Mouse (Mus musculus) testis, postnatal 14 days (tissue): ENCODE measurements at regions not wholly inside any gene's neighbourhood (a gene's known extent, or its start where the extent isn't known, plus 50 kb on each side); places are given as distances from the start of the nearest gene placed in this dataset.

Experiments
- DNase-seq: peaks from one replicate; pipeline ENCODE4 v3.0.0; 2021; ENCODE audit warnings: low spot score

- DNase-seq, result no peak
These were observed 58.9 kb downstream of the Olfr267 start for GRCm38 (mm10) chr4:58728641-58729040.

- no peak for DNase-seq
These were observed 61.1 kb downstream of the Olfr267 start for GRCm38 (mm10) chr4:58726424-58726823.

- DNase-seq, result peak; percentile 15
These were observed 64.7 kb downstream of the Olfr267 start for GRCm38 (mm10) chr4:58722772-58723171.

DNA sequence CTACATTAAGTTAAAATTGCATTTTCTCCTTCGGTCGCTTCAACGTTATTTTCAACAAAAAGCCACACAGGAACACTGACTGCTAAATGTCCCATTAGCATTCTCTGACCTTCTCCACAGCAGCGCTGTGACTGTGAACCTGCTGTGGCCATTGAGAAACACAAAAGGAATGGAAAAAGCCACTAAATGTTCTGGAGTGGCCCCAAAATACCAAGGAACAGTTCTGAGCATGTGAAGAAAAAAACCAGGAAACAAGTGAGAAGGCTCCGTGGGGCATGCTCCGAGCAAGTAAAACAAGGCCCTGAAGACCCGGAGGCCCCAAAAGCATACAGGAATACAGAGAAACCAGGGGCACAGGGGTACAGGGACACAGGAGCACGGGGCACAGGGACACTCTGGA is 66.8 kb downstream of the Olfr267 start:
- no peak for DNase-seq

GRCm38 (mm10) chr4:58716426-58716825 is 71.1 kb downstream of the Olfr267 start:
- DNase-seq, result no peak

- DNase-seq, result no peak
These were observed 71.7 kb downstream of the Olfr267 start for GRCm38 (mm10) chr4:58715846-58716245.

- no peak for DNase-seq
These were observed 73.3 kb downstream of the Olfr267 start for GRCm38 (mm10) chr4:58714221-58714620.

DNA sequence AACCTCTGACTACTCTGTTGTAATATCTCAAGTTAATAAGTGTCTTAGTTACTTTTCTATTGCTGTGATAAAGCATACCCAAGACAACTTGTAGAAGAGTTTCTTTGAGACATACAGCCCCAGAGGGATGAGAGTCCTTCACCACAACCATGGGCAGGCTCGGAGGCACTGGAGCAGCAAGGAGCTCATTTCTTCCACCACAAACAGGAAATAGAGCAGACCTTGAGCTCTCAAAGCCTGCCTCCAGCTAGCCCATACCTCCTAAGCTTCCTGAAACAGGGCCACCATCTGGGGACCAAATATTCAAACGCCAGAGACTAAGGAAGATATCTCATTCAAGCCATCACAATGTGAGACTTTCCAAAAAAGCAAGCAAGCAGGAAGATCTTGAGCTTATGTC is 74.6 kb downstream of the Olfr267 start:
- no peak for DNase-seq

DNA sequence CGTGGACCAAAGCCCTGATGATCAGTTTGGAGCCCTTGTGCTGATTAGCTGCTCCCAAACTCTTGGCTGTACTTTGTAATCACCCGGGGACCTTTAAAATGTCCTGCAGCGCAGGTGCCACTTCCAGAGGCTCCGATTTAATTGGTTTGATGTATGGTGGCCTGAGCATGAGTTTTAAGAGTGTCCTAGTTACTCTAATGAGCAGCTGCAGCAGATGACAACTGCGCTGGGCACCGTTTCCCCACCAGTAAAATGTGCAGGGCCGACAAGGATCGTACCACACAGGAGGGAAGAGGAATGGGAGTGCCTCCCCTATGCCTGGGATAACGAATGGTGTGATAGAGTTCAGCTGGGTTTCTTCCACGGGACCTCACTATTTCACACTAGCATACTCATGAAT is 75.3 kb downstream of the Olfr267 start:
- no peak for DNase-seq

DNA sequence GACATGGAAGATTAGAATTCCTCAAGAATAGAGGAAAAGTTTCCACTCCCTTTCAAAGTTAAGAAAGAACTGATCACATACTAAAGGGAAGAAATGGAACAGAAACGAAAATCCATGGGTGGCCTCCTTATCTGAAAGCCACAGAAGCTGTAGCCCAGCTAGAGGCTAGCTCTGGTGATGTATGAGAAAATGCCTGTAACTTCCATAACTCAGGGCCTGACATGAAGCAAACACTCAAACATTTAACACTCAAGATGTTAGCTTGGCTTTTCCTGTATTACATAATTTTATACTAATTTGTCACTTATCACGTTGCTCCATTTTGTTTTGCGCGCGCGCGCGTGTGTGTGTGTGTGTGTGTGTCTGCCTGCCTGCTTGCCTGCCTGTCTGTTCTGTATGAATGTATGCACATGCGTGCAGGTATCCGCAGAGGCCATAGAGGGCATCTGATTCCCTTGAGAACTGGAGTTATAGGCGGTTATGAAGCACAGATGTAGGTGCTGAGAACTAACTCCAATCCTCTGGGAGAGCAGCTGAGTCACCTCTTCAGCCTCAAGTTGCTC is 88.2 kb downstream of the Olfr267 start:
- DNase-seq, result no peak

DNA sequence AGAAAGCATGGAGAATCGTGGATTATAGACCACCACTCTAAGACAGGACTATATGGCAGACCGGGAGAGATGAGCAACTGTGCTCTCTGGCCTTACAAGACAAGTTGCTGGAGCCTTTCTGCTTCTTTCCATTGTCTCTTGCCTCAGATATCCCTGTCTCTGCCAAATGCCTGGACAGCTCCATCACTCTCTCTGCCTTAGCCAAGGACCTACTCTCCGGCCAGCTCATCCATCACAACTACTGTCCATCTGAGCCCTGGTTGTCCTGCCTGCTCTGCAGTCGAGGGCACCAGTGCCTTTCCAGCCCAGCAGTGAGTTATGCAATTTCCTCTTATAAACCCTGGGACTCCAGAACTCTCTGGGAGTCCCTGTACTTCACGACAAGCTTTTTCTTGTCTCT is 88.7 kb downstream of the Olfr267 start:
- DNase-seq, result no peak

DNA sequence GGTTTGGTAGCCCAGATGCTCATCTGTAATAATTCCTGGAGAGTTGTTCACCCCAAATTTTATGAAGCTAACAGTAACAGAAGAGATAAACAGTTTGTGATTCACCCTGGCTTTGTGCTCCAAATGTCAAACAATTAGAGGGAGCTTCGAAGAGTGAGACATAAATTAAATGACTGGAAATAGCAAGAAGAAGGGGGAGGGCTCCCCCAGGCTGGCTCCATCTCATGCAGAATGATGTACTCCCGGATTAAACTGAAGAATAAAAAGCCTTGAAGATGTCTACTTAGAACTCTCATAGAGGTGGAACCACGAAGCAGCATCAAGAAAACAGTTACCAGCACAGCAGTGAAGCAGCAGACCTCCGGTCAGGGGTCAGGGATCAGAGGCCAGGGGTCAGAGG is 90.8 kb downstream of the Olfr267 start:
- no peak for DNase-seq

- no peak for DNase-seq
These were observed 92.2 kb downstream of the Olfr267 start for GRCm38 (mm10) chr4:58695281-58695680.

- DNase-seq, result no peak
These were observed 94.5 kb downstream of the Olfr267 start for GRCm38 (mm10) chr4:58693018-58693417.

DNA sequence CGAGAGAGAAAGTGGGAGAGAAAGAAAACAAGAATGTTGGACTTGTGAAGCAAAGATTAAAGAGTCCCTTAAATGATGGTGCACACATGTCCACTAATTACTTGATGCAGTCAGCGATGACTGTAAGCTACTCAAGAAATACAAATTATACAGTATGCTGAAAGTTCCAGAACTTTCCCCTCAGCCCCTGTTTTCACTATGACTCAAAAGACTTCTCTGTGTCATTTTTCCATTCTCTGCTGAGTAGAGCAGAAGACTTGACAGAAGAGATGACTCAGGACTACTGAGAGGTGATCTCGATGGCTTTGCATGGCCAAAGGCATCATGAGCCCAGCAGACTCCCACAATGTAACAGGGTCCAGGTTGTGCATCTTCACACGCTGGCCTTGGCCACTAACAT is 105.6 kb downstream of the Olfr267 start:
- no peak for DNase-seq

DNA sequence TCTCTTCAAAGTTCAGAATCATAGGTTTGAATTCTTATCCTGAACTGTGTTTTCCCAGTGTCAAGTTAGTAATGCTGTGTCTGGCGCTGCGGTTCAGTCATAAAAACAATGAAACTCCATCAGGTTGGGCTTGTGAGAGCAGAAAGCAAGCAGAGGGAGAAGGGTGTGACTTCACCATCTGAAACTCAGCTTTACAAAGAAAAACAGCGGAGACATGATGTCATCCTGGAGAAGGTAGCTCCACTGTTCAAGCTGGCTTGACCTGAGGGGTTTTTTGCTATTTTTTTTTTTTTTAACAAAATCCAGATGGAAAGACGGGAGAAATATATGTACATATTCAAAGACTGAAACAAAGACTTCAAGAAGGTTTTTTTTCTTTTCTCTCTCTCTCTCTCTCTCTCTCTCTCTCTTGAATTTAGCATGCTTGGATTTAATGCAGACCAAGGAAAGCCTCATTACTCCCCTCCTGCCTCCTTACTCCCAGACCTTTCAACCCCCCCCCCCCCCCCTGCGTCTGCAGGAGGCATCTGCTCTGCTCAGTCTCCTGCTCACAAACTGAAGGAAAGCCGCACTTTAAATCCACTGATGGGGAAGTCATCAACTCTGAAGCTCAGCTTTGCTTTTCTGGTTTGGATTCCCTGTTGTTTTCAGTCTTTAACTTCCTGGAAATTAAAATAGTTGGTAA is 109.7 kb downstream of the Olfr267 start:
- no peak for DNase-seq

DNA sequence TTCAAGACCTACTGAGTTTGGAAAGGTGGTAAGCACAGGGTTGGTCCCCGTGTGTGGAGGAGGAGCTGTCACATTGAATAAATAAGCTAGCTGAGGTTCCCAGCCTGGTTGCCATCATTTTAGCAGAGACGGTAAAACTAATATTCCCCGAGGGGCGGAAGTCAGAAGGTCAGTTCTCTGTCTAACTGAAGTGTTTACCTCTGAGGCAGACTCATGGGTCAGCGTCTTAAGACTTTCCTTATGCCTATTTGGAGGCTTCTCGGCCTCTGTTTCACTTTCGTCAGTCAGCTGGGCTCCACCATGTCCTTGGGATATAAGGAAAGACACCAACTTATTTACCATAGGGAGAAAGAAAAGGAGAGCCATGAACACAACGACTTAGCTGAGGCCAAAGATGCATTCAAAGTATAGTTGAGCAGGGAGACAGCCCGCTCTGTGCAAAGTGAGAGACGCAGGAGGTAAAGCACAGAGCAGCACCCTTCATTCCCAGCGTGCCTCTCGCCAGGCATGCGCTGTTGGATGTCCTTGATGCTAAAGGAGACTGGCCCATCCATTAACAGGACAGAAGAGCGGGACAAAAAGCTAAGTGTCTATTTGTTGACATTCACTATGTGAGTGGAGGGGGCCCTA is 116.0 kb downstream of the Olfr267 start:
- DNase-seq, result no peak

DNA sequence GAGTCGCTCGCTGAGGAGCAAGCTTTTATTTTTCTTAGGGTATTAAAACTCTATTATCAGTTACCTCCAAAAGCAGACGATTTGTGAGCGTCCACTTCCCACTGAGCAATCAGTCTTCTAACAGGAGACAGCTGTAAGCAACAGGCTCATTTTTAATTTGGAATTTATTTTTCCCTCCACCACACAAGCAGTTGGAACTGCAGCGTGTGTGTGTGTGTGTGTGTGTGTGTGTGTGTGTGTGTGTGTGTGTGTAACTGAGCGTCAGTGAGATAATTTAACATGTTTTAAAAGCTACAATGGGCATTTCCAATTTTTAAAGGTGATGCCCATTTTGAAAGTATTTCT is 116.6 kb downstream of the Olfr267 start:
- no peak for DNase-seq

GRCm38 (mm10) chr4:58670107-58670905 is 116.6 kb upstream of the Lpar1 start:
- DNase-seq, result peak; percentile 19

- no peak for DNase-seq
These were observed 114.9 kb upstream of the Lpar1 start for GRCm38 (mm10) chr4:58668368-58669153.

DNA sequence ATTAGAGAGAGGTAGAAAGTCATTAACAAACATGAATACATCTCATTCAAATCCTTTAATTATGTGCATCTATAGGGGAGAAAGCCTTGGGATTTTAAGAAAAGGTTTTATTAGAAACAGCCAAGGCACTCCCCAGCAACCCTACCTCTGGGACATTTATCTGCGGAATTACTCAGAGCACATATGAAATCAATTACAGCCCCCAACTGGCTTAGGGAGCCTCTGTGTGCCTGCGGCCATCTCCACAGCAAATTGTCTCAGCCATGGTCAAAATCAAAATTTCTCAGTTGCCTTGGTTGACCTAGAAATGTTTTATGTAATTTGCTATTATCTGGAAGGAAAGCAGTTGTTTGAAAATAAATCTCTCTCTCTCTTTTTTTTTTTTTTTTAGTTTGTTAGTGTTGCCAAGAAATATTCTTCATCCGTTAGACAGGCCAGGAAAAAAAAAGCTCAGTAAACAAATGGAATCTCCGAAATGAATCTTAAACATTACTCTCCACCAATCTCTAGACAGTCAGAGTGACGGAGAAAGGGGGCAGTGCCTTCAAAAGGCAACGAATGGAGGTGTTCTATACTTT is 110.0 kb upstream of the Lpar1 start:
- no peak for DNase-seq

DNA sequence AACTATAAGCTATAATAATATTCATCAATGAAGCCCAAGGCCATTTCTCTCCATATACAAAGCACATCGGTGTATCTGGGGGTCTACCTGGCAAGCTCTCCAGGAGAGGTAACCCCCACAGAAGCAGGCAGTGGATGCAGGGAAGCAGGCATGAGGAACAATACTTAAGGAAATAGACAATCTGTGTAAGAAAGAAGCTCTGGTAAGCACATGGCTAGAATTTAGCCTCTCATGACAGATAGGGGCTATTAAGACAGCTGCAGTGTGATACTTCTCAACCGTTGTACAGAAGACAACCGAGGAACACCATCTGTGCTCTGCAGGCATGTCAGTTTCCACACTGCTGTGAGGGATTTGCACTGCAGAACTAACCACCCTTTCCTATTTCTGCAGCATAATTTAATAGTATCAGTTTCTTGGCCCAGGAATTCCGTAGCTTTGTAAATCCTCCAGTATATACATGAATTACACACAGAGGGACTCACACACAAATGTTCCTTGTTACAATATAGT is 108.1 kb upstream of the Lpar1 start:
- DNase-seq, result no peak
